Mouse (Mus musculus): ENCODE results near the gene Ddr2.
A peak's percentile ranks its signal among the peaks of the same experiment; 100 is the strongest.
"Not testable (repeated sequence)": the region's sequence is repeated elsewhere in the genome, so short reads cannot be mapped to it uniquely, and the experiment has no call there.

Ddr2 gene

DNA sequence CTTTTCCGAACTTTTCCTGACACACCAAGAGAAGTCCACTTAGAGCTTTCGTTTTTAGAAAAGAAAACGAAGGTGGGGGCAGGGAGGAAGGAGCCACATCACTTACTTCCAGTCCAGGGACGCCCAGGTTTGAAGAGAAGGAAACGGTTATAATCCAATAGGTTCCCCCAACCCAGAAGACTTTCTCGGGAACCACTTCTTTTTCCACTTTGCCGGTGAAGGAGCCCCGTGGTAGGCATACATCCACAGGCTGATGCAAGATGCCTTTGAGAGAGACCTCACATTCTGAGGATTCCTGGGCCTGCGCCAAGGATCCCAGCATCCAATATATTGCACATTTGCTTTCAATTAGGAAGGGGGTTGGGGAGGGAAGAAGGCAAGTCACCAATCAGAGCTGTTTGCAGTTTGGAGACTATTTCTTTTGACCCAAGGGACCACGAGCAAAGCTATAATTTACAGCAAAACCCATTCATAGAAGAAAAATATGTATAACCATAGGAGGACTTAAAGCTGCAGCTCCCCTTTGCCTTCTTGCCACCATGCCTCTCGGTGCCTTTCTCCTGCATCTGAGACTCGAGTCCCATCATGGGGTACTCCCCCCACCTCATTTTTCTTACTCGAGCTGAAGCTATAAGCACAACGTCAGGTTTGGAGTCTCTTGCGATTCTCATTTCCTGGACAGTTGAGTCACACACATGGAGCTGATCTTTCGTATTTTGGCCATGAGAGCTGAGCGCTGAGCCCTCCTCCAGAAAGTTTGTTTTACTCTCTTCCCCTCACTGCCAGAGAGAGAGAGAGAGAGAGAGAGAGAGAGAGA is at the start of gene Ddr2:
Ddr2 (minus strand) TSS at position 247 of the 817 bp plus-strand sequence.
- DNase-seq = peak; percentile 25

DNA sequence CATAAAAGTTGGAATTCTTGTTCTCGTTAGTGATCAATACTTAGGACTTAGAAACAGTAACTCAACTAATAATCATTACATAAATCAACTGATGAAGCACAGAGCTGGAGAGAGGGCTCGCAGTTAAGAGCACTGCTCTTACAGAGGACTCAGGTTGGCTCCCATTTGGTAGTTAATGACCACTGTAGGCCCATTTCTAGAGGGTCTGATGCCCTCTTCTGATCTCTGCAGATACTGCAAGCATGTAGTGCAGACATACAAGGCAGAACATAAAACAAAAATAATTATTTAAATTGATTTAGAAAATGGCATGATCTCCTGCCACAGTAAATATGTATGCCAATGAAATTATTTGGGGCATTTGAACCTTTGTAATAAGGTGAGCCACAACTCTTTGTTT is 49.1 kb upstream of the Ddr2 start:
- no peak for DNase-seq

DNA sequence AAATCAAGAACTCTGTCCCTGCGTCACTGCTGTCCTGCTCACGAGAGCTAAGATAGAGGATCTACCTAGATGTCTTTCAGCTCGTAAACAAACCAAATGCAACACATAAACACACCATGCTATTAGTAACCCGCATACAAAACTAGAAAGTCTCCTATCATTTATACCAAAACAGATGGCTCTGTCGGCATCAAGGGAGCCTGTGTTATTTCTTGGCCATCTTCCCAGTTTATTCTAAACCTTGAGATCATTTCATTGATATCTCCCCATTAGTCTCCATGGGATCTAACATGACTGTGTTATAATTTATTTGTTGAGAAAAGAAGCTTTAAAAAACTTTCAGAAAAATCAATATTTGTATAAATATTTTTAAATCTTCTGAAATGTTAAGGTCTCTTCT is 45.2 kb upstream of the Ddr2 start:
- DNase-seq = no peak

DNA sequence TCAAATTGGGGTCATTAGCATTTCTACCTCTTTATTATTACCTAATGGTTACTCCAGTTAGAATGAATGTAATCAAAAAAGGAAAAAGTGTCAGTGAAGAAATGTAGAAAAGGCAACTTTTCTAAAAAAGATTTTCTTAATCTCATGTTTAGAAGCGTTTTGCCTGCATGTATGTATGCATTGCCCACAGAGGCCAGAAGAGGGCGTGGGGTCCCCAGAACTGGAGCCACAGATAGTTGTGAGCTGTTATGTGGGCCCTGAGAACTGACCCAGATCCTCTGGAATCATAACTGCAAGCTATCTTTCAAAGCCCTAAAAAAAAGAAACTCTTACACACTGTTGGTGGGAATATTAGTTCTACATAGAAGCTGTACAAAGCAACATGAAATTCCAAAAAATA is 44.7 kb upstream of the Ddr2 start:
- DNase-seq = no peak

DNA sequence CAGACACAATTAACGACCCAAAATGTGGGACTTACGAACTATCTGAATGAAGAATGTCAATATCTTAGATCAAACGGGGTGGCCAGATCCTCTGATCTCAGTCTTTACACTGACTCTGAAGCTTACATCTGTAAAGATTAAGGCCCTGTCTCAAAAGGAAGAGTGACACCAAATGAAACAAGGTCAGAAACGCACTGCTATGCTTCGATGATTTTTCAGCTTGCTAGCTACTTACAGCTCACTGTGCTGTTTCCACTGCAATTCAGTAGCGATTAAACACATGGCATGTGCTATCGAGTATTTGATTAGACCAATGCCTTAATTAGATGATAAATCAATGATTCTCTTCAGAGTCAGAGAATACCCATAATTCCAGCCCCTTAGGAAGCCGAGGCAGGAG is 43.4 kb upstream of the Ddr2 start:
- no peak for DNase-seq

DNA sequence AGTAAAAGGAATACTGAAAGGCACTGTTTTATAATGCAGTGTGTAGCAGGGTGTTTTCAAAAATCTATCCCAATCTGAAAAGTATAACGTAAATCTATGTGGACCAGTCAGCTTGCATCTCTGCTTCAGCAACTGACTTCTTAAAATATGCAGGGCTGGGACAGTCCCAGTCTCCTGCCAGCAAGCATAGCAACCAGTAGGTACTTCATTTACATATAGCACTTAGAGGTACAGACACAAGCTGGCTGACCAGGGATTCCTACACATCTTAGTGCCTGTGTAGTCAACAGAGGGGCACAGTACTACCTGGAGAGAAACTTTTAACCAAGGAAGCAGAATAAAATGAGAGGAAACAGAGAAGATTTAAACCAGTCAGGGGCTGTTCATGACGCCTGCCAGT is 42.0 kb upstream of the Ddr2 start:
- DNase-seq = no peak

DNA sequence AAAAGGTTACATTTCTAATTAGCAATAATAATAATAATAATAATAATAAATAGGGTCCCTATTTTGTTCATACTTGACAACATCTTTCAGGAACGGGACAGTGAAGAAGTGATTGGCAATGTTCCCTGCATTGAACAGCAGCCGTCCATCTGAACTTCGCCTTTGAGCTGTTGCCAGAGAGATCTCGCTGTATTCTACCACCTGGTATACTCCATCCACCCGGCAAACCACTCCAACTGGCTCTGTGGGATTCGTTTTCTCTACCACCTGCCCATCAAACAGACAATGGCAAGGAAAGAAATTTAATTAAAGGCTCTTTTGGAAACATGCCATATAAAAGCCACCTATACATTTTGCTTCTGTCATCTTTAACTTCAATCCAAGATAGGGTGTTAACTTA is 40.3 kb upstream of the Ddr2 start:
- DNase-seq = no peak

DNA sequence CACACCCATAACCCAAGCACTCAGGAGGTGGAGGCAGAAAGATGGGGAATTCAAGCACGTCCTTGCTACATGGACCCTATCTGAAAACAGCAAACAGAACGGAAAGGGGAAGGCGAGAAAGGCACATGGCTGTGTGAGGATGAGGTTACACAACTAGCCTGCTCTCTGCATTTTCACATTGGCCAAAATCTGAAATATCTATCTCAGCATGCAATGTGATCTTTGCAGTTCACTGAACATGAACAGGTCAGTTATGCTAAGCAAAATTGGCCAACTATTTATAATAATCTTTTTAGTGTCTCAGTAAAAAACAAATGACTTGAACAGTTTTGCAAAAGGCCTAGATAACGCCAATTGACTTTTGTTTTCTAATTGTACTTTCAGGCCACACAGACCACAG is 39.2 kb upstream of the Ddr2 start:
- DNase-seq = no peak

DNA sequence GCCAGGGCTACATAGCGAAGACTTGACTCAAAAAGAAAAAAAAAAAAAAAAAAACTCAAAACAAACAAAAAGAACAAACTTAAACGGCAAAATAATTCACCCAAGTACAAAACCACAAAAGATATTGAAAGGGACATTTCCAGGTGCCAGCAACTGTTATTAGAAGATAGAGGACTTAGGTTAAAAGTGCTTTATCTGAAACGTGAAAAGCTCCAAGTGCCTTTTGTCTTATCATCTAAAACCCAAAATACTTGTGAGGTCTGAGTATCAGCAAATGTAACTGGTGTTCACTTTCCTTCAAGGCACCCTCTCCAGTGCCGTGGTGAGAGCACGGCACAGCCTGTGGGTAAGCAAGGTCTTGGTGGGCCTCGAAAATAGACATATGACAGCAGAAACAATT is 38.0 kb upstream of the Ddr2 start:
- no peak for DNase-seq

DNA sequence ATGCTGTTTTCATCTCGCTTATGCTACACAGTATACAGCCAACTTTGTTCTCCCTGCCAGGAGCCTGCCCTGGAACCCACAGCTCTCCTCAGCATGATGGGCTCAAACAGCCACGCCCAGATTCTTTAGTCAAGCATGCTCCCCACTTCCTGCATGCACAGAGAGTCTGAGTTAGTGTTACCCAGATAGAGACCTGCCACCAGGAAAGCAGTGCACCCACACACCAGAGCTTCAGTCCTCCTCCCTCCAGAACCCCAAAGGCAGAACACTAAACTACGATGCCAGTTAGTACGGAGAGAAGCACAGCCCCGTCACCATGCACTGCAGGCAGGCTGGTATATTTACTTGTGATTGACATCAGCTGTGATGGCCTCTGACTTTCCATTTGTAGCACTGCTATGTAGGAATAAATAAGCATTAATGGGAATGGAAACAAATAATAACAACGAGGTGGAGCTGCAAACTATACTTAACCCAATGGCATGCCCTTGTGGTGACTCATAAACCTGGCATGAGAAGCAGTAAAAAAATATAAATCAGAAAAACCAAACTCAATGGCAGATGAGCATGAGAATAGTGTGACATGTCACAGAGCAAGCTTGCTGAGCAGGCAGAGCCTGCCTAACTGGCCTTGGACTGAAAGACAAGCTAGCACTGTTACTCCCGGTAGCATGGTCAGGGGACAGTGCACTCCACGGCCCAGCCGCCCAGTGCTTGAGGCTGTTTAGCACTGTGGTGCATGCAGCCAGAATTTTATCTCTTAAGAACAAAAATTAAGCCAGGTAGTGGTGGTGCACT is 37.3 kb upstream of the Ddr2 start:
- no peak for DNase-seq

DNA sequence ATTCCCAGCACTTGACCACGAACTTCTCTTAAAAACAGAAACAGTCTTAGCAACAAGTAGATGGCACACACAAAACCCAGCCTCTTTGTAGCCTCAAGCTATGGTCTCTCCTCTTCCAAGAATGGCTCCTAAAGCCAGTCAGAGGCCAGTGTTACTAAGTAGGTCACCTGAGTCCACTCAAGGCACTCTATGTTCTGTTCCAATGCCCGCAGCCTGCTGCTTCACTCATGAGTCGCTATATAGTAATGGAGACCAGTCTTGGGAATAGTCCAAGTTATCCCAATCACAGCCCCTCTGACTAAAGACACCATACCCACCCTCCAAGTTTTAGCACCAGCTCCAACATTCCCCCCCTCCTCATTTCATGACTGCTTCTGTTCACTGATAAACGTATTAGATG is 35.0 kb upstream of the Ddr2 start:
- no peak for DNase-seq

DNA sequence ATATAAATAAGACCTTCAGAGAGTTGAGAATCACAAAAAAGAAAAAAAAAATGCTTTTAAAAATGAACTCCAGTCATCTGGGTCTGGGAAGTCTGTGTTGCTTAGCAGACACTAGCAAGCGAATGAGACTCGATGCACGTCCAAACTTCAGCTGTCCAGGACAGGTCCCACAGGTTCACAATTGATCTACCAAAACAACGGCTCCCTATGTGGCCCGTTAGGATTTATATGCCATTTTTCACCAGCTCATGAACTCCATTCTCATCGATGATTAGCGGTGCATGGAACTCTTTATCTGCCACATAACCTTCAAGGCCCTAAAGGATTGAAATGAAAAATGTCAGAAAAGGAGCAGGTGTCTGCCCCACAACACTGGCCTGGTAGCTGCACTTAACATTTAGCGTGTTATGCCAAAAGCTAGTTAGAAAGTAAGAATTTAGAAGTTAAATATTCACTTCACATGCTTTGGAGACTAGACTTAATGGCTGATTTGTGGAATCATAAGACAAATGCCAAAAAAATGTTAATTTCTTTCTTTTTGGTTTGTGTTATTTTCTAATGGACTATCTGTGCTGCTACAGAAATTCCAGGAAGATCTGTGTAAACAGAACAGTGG is 31.8 kb upstream of the Ddr2 start:
- peak; percentile 38 for DNase-seq

DNA sequence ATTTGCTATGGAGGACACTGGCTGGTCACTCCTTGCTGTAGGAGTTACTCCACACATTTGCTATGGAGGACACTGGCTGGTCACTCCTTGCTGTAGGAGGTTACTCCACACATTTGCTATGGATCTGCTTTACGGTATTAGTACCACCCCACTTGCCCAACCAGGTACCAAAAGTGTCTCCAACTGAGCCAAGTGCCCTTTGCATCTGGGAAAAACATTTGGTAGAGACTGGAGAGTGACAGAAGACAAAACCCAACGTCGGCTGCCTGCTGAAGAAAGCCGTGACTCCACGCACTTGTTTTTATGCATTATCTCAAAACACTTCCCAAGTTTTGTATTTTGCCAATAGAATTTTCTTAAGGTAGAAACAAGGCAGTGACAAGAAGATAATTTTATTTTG is 31.1 kb upstream of the Ddr2 start:
- DNase-seq = no peak

DNA sequence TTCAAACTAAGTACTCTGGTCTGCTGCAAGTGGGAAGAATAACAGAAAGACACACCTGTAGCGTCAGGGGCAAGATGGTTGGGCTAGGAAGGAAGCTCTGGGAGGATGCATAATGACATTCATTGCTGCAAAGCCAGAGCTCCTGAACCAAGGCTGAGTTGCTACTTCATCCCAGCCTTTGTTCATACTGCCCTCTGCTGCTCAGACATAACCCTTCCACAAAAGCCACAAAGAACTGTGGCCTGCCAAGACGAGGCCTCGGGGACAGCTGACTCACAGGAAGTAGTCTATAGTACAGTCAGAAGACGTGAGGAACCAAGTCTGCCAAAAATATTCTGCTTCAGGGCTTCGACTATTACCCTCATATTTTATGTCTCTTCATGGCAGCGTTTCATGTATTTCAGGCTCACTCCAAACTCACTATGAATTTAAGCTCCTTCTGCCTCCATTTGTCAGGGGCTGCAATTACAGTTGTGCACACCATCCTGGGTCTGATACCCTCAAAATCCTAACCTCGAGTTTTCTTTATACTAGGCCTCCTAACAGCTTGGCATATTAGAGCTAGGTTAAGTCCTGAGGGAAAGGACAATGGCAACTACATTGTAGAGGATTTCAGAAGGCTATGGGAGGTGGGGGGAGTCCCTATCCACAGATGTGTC is 25.9 kb upstream of the Ddr2 start:
- DNase-seq = peak; percentile 72

DNA sequence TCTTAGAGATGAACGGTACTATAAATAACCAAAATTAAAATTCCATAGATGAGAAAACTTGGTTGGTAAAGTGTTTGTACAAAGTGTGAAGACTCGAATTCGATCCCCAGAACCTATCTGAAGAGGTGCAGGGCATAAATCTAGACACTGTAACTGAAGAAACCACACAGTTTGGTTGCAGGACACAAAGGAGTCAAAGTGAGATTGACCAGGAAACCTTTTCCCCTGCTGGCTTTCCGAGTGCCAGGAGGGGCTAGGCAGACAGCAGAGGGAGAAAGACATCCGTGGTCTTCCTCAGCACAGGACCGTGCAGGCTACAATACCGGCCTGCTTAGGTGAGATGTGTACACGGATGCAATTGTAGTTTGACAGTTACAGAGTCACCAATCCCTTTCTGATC is 23.7 kb upstream of the Ddr2 start:
- no peak for DNase-seq

DNA sequence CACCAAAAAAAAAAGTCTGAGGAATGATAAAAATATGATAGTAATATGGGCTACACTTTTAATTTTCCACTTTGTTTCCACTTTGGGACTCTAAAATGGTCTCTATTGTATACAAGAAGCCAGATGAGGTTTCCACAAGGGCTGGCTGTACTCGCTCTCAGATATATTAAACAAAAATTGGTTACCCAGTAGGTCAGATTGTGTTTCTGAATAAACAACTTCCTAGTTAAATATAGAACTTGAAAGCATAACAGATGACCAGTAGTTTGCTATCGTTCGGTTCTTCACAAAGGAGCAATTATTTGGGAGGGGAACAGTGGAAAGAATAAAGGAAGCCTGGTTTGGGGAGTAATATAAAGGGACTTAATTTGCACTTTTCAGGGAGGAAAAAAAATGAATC is 20.4 kb upstream of the Ddr2 start:
- DNase-seq = no peak

DNA sequence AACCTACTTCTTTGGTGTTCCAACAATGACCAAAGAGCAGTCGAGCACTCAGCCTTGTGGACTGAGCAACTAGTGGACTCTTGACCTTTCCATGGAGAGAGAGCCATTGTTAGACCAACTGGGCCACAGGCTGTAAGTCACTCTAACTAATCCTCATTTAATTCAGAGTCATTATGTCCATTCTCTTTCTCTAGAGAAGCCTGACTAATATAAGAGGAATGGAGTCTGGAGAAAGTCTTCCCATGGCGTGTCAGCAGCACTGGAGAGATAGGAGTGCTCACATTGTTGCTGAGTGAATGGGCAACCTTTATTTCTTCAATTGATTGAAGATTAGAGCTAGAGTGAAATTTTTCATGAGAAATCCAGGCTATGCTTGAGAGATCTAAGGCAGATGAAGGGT is 14.1 kb upstream of the Ddr2 start:
- no peak for DNase-seq

DNA sequence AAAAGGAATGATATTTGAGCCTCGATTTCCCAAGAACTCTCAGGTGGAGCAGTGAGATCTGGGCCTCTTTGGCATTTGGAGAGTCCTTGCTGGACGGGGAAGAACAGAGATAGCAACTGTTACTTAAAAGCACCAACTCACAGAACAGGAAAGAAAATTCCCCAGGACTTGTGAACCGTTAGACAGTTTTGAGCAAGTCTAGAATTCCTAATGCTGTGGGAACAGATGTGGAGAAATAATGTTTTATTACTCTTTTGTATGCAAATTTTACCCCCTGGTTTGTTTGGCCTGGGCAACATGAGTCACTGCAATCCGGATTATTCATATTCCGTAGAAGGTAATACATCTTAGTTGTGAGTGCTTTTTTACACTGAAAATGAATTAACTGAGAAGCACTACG is 3.1 kb upstream of the Ddr2 start:
- no peak for DNase-seq

DNA sequence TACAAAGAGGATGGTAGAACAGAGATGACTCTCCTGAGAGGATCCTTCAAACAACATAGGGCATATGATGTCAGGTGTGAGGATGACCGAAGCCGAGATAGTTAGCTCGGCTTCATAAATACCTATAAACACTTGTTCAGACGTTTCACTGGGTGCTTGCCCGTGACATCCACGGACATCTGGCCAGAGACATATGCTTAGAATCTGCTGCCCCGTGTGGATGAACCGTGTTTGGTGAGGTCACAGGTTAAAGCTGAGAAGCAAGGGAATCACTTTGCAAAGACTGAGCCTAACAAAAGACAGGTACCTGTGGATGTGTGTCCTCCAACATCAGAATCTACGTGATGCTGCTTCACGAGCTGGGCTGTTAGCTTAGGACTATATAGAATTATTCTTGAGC is 1.7 kb upstream of the Ddr2 start:
- no peak for DNase-seq

DNA sequence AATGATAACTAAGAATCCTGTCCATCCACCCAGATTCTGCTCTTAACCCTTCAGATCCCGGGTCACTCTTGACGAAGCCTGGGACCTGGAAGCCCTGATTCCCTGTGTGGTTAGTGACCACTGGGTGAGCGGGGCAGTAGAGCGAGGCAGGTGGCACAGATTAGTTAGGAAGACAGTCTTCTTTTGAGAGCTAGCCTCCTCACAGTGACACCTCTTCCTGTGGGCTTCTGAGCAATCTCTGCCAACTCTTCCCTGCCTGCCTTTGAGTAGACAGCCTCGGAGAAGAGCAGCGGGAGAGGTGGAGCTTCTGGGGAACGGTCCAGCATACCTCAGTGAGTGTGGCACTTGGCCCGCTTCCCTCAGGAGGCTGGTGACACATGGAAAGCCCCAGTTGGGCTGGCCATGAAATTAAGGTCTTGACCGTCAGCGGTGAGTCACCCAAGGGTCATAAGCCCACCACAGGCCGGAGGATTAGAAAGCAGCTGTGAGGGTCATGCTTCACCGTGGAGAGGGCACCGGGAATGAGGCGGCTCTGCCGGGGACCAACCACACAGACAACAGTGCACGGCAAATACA is 1.2 kb upstream of the Ddr2 start:
- DNase-seq = no peak

DNA sequence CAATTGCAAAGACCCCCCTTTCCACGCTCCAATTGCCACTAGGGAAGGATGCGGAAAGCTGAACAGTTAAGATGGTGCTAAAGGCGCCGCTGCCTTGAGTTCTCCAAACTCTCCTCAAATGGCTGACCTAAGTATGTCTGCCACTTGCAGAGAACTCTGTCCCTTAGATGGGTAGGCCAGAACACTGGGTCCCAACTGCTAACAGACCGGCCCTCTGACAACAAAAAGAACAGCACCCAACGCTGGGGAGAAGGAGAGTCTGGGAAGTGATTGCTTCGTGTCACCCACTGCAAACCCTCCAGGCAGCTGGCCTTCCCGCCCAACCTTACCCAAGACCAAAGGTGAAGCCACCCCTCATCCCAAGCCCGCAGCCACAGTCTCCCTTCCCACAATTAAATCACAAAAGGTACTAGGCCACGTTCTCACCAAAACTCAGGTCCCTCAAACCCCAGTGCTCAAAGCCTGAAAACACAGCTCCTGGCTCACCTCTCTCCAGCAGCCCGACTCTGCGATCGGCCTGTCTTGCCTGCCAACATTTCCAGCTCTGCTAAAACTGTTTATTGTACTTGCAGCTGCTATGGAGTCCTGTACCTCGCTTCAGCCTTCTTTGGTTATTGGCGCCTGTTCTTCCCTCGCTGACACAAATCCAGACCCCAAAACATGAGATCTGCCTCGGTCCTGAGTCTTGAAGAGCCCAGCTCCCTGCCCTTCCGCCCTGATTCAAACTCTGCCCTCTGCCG is 616 bp downstream of the Ddr2 start:
- peak; percentile 10 for DNase-seq

DNA sequence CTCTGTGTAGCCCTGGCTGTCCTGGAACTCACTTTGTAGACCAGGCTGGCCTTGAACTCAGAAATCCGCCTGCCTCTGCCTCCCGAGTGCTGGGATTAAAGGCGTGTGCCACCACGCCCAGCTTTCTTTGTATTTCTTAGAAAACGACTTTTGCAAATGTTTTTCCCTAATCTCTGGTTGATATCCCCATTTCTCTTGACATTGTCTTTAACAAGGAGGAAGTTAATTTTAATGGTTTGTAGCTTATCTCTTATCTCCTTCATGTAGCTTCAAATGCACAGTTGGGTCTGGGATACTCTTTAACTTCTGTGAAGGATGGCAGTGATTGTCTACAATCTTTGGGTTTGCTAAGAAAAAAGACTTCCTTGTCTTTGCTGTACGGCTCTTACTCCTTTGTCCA is 7.7 kb downstream of the Ddr2 start:
- not testable (repeated sequence) for DNase-seq

Data from kidney, adult 18-20 months (tissue).